Mouse (Mus musculus) bone marrow macrophage, adult 2 months (primary cell): ENCODE results near the gene Best2.

Experiments
- CTCF ChIP-seq: IDR thresholded peaks from 2 replicates; pipeline ENCODE4 v1.5.1; 2012; ENCODE audit warnings: low read depth, mild to moderate bottlenecking, low read length, moderate library complexity
- POLR2A ChIP-seq: IDR thresholded peaks from 2 replicates; pipeline ENCODE4 v1.6.1; 2012; ENCODE audit warnings: mild to moderate bottlenecking, low read depth, low read length, borderline replicate concordance

DNA sequence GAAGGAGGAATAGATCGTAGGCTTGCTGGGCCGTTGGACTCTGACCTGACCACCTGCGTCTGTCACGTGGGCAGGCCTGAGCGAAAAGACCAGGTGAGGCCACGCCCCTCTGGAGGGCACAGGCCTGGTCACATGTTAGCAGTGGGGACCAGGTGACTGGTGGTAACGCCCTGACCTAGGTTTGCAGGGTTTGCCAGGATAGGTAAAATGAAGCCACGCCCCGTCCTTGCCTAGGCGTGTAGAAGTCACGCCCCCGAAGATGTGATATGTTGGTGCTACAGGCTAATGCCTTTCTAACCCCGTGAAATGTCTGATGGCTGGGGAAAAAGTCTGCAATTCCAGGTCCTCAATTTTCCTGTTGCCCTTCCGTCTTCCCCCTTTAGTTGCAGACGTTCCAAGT is 23.5 kb downstream of the Best2 start:
- TF ChIP-seq CTCF (no peak), POLR2A (no peak)
